Mouse (Mus musculus): ENCODE measurements around the gene Adprh. TPM values are rescaled to one million over a fixed set of nuclear protein-coding genes. Genes with fewer than 3 reads are reported as not detected.

The Adprh gene
- polyA plus RNA-seq, 1 experiment from 2014 or later = 149 TPM

GRCm38 (mm10) chr16:38474677-38475286 is 22.3 kb upstream of the Adprh start:
- H3K27me3 ChIP-seq (ENCODE audit: poor library complexity, severe bottlenecking) = peaks cover 10% of the 10 kb centered on the region
- H3K4me1 ChIP-seq = peaks cover 13% of the 10 kb centered on the region
- WGBS = 90% methylated on average over 9 of the region's 9 CpGs
- no peak overlapping the region for H3K27ac ChIP-seq
- no peak for DNase-seq (ENCODE audit: extremely low spot score, low spot score)
- H3K9me3 ChIP-seq = no peaks in the 10 kb centered on the region
- H3K36me3 ChIP-seq (replicated peaks) = no peaks in the 10 kb centered on the region
- no peak overlapping the region for H3K4me3 ChIP-seq

DNA sequence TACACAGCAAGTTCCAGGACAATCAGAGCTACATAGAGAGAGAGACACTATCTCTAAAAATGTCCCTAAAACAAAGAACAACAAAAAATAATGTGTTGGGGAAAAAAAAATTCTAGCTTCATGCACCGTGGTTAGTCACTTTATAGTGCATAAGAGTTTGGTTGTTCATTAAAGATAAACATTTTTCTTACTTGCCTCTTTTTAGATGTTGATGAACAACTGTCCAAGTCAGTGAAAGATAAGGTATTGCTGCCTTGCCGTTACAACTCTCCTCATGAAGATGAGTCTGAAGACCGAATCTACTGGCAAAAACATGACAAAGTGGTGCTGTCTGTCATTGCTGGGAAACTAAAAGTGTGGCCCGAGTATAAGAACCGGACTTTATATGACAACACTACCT is 21.2 kb upstream of the Adprh start:
- 90% methylated on average over 5 of the region's 5 CpGs for WGBS
- Histone ChIP-seq H3K27ac (no peak overlapping the region), H3K4me3 (no peak overlapping the region), H3K9me3 (no peaks in the 10 kb centered on the region), H3K4me1 (peaks cover 16% of the 10 kb centered on the region), H3K27me3 (ENCODE audit: poor library complexity, severe bottlenecking) (peaks cover 10% of the 10 kb centered on the region), H3K36me3 (replicated peaks) (no peaks in the 10 kb centered on the region)
- no peak for DNase-seq (ENCODE audit: extremely low spot score, low spot score)

- Histone ChIP-seq H3K4me1 (peaks cover 16% of the 10 kb centered on the region), H3K27me3 (ENCODE audit: poor library complexity, severe bottlenecking) (peaks cover 7% of the 10 kb centered on the region; the same call in 1 of the 2 replicates), H3K9me3 (no peaks in the 10 kb centered on the region), H3K36me3 (replicated peaks) (no peaks in the 10 kb centered on the region), H3K27ac (no peak overlapping the region), H3K4me3 (no peak overlapping the region)
- WGBS = 89% methylated on average over 5 of the region's 5 CpGs
- DNase-seq (ENCODE audit: extremely low spot score, low spot score) = no peak
Measured at GRCm38 (mm10) chr16:38472507-38472873, 20.0 kb upstream of the Adprh start.

DNA sequence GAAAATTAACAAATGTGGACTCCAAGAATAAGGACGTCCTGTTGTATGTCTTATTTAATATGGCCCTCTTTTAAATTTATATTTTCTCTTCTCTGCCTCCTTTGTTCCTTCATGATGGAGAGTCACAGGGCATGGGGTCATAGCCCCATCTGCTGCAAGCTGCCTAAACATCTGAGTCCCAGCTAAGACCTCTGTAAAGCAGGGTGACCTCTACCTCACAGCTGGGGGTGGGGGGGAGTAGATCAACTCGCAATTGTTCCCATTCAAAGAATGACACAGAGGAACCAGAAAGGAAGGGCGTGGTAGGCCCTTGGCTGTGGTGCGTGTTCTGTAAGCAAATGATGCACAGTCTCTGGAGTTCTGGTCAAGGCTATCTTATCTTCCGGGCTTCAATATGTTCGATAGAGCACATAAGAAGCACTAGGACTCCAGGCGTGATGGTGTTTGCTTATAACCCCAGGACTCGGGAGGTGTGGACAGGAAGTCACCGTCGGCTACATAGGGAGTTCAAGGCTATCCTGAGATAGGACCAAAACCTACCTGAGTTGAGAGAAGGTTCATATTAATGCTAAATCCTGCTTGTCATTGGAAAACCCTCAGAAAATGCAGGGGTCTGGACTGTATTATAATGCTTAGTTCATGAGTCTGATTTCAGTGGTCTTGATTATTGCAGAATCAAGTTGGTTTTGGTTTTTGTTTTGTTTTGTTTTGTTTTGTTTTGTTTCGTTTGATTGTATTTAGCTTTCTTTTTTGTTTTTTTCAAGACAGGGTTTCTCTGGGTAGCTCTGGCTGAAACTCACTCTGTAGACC is 19.4 kb upstream of the Adprh start:
- no peak for DNase-seq (ENCODE audit: extremely low spot score, low spot score)
- H3K27me3 ChIP-seq (ENCODE audit: poor library complexity, severe bottlenecking) = peaks cover 1% of the 10 kb centered on the region; the same call in 1 of the 2 replicates
- H3K27ac ChIP-seq = no peak overlapping the region
- WGBS = 83% methylated on average over 11 of the region's 11 CpGs
- no peaks in the 10 kb centered on the region for H3K36me3 ChIP-seq (replicated peaks)
- H3K4me1 ChIP-seq = peaks cover 12% of the 10 kb centered on the region
- H3K4me3 ChIP-seq = no peak overlapping the region
- no peaks in the 10 kb centered on the region for H3K9me3 ChIP-seq

GRCm38 (mm10) chr16:38469437-38469836 is 16.9 kb upstream of the Adprh start:
- H3K27ac ChIP-seq = no peak overlapping the region
- H3K27me3 ChIP-seq (ENCODE audit: poor library complexity, severe bottlenecking) = no peaks in the 10 kb centered on the region
- no peaks in the 10 kb centered on the region for H3K9me3 ChIP-seq
- DNase-seq (ENCODE audit: extremely low spot score, low spot score) = no peak
- no peak overlapping the region for H3K4me3 ChIP-seq
- WGBS = 80% methylated on average over 8 of the region's 8 CpGs
- H3K4me1 ChIP-seq = 0 out of 2 replicates have a peak, but pooled peaks cover 4% of the 10 kb centered on the region
- H3K36me3 ChIP-seq (replicated peaks) = no peaks in the 10 kb centered on the region

- H3K4me3 ChIP-seq = no peak overlapping the region
- H3K27ac ChIP-seq = no peak overlapping the region
- no peak for DNase-seq (ENCODE audit: extremely low spot score, low spot score)
- no peaks in the 10 kb centered on the region for H3K9me3 ChIP-seq
- 0 out of 2 replicates have a peak, but pooled peaks cover 4% of the 10 kb centered on the region for H3K4me1 ChIP-seq
- 39% methylated on average over 3 of the region's 3 CpGs for WGBS
- no peaks in the 10 kb centered on the region for H3K27me3 ChIP-seq (ENCODE audit: poor library complexity, severe bottlenecking)
- H3K36me3 ChIP-seq (replicated peaks) = no peaks in the 10 kb centered on the region
Measured at GRCm38 (mm10) chr16:38468706-38469018, 16.2 kb upstream of the Adprh start.

DNA sequence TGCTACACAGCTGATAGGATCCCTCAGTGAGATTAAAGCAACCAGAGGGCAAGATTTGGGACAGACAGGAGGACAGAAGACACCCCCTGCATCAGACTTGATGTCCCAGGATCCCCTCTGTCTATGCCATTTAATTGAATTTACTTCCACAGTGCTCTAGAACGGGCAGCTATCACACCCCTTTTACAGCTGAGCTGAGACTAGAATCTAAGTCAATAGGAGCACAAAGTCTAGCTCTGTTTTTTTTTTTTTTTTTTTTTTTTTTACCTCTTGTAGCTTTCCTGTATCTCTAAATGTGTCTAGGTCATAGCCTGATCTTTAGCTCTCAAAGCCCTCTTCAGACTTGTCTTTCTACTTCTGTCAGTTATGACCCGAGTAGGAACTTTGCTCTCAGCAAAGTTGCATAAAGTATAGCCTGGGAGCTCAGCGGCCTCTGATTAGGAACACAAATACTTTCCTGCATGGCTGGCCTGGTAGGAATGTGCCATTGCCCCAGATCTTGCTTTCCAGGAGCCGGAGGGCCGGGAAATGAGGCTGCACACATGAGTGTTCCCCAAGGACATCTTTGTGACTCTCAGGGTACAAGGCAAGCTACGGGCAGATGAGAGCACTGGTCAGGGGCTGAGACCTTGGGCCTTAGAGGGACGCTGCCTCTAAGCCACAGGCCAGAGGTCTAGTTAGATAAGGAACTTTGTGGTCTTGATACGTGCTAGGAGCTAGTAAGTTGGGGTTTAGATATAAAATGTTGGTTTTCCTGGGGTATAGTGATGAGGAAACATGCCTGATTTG is 15.6 kb upstream of the Adprh start:
- no peaks in the 10 kb centered on the region for H3K36me3 ChIP-seq (replicated peaks)
- no peaks in the 10 kb centered on the region for H3K27me3 ChIP-seq (ENCODE audit: poor library complexity, severe bottlenecking)
- H3K27ac ChIP-seq = no peak overlapping the region
- no peak for DNase-seq (ENCODE audit: extremely low spot score, low spot score)
- no peak overlapping the region for H3K4me3 ChIP-seq
- 0 out of 2 replicates have a peak, but pooled peaks cover 4% of the 10 kb centered on the region for H3K4me1 ChIP-seq
- WGBS = 83% methylated on average over 8 of the region's 8 CpGs
- no peaks in the 10 kb centered on the region for H3K9me3 ChIP-seq

- no peak for DNase-seq (ENCODE audit: extremely low spot score, low spot score)
- Histone ChIP-seq H3K9me3 (no peaks in the 10 kb centered on the region), H3K36me3 (replicated peaks) (no peaks in the 10 kb centered on the region), H3K27ac (no peak overlapping the region), H3K4me1 (0 out of 2 replicates have a peak, but pooled peaks cover 4% of the 10 kb centered on the region), H3K4me3 (no peak overlapping the region), H3K27me3 (ENCODE audit: poor library complexity, severe bottlenecking) (no peaks in the 10 kb centered on the region)
- WGBS = 88% methylated on average over 13 of the region's 13 CpGs
Measured at GRCm38 (mm10) chr16:38467091-38467916, 14.8 kb upstream of the Adprh start.

- no peaks in the 10 kb centered on the region for H3K36me3 ChIP-seq (replicated peaks)
- 84% methylated on average over 4 of the region's 4 CpGs for WGBS
- no peaks in the 10 kb centered on the region for H3K9me3 ChIP-seq
- no peaks in the 10 kb centered on the region for H3K27me3 ChIP-seq (ENCODE audit: poor library complexity, severe bottlenecking)
- no peak overlapping the region for H3K4me3 ChIP-seq
- no peak for DNase-seq (ENCODE audit: extremely low spot score, low spot score)
- H3K27ac ChIP-seq = no peak overlapping the region
- H3K4me1 ChIP-seq = 0 out of 2 replicates have a peak, but pooled peaks cover 4% of the 10 kb centered on the region
Measured at GRCm38 (mm10) chr16:38466089-38466488, 13.6 kb upstream of the Adprh start.

DNA sequence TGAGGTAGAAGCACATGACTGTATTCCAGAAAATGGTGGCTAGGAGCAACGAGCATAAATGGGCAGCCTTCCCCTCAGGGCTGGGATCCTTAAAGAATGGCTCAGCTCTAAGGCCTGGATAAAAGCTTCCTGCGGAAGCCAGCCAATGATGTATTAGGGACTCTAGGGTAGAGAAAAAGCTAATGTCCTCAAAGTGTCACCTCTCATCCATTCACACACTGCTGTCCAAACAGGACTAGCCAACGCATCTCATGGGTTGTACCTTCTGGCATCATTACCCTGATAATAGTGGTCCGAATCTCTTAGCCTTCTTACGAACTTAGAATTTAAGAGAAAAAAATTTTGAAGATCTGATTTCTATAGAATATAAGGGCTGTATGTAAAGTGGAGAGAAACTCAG is 10.8 kb upstream of the Adprh start:
- Histone ChIP-seq H3K9me3 (no peaks in the 10 kb centered on the region), H3K4me3 (no peak overlapping the region), H3K27me3 (ENCODE audit: poor library complexity, severe bottlenecking) (no peaks in the 10 kb centered on the region; the same call in 1 of the 2 replicates), H3K36me3 (replicated peaks) (no peaks in the 10 kb centered on the region), H3K27ac (no peak overlapping the region), H3K4me1 (no peaks in the 10 kb centered on the region)
- 89% methylated on average over 5 of the region's 5 CpGs for WGBS
- DNase-seq (ENCODE audit: extremely low spot score, low spot score) = no peak

- no peak for DNase-seq (ENCODE audit: extremely low spot score, low spot score)
- no peak overlapping the region for H3K4me3 ChIP-seq
- no peak overlapping the region for H3K27ac ChIP-seq
- H3K27me3 ChIP-seq (ENCODE audit: poor library complexity, severe bottlenecking) = no peaks in the 10 kb centered on the region; the same call in 1 of the 2 replicates
- no peaks in the 10 kb centered on the region for H3K9me3 ChIP-seq
- no peaks in the 10 kb centered on the region for H3K4me1 ChIP-seq
- no peaks in the 10 kb centered on the region for H3K36me3 ChIP-seq (replicated peaks)
- 89% methylated on average over 7 of the region's 7 CpGs for WGBS
Measured at GRCm38 (mm10) chr16:38462161-38462560, 9.7 kb upstream of the Adprh start.

DNA sequence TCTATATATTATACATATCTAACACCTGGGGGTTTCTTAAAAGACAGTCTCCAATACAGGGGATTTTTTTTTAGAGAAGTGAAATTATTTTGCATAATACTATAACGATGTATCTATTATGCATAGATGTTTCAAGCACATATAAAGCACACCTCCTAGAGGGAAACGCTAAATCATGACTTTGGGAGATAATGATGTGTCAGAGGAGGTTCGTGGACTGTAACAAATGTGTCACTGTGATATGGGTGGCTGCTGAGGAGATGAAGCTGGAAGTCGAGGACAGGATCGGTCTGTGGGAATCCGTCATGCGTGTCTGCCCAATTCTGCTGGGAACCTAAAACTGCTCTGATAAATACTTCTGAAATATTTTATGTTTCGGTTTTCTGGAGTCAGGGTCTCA is 9.2 kb upstream of the Adprh start:
- DNase-seq (ENCODE audit: extremely low spot score, low spot score) = no peak
- Histone ChIP-seq H3K27ac (no peak overlapping the region), H3K36me3 (replicated peaks) (no peaks in the 10 kb centered on the region), H3K4me1 (no peaks in the 10 kb centered on the region), H3K27me3 (ENCODE audit: poor library complexity, severe bottlenecking) (no peaks in the 10 kb centered on the region; the same call in 1 of the 2 replicates), H3K4me3 (no peak overlapping the region), H3K9me3 (no peaks in the 10 kb centered on the region)
- WGBS = 89% methylated on average over 8 of the region's 8 CpGs

Data from forebrain, embryonic 10.5 days (tissue).